Mouse (Mus musculus) NIH3T3 (cell line): ENCODE results near the gene Fam189a1.

Experiments used
- DNase-seq: peaks from one replicate; pipeline ENCODE4 v3.0.0-alpha.2; 2012; ENCODE audit warnings: low read depth

Fam189a1 gene

GRCm38 (mm10) chr7:64728181-64728591 lies 428.2 kb downstream of the Fam189a1 start:
- no peak for DNase-seq

GRCm38 (mm10) chr7:64725967-64726695 lies 430.2 kb downstream of the Fam189a1 start:
- DNase-seq = no peak

- no peak for DNase-seq
These were observed 432.0 kb downstream of the Fam189a1 start for GRCm38 (mm10) chr7:64724409-64724808.

GRCm38 (mm10) chr7:64723313-64723712 lies 433.1 kb downstream of the Fam189a1 start:
- DNase-seq = no peak

- DNase-seq = no peak
These were observed 440.1 kb downstream of the Fam189a1 start for GRCm38 (mm10) chr7:64716286-64716685.

- DNase-seq = peak; percentile 19
These were observed 446.7 kb downstream of the Fam189a1 start for GRCm38 (mm10) chr7:64709520-64710262.

- no peak for DNase-seq
These were observed 448.2 kb downstream of the Fam189a1 start for GRCm38 (mm10) chr7:64708176-64708575.
